Mouse (Mus musculus): ENCODE results near the gene Zc2hc1b.

Gene Zc2hc1b

GRCm38 (mm10) chr10:13113641-13114040 lies 64.2 kb downstream of the Zc2hc1b start:
- DNase-seq (ENCODE audit: low read depth), result no peak

DNA sequence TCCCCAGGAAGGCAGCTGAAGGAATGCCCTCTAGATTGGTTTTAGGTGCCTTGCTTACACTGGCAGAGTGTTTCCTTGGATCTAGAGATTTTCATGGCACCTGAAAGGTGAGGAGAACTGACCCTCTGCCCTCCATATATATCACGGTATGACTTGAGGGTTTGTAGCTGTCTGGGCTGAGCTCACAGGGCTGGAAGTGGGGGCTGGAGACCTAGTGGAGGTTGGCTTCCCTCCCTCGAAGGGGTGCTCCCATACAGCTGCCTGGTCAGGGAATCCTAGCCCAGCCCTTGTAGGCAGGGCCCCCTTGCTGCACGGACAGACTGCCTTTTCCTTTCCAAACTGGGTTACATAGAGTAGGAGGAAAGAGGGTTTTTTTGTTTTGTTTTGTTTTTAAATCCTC lies 65.0 kb downstream of the Zc2hc1b start:
- DNase-seq (ENCODE audit: low read depth), result no peak

GRCm38 (mm10) chr10:13109781-13110180 lies 68.0 kb downstream of the Zc2hc1b start:
- DNase-seq (ENCODE audit: low read depth), result no peak

DNA sequence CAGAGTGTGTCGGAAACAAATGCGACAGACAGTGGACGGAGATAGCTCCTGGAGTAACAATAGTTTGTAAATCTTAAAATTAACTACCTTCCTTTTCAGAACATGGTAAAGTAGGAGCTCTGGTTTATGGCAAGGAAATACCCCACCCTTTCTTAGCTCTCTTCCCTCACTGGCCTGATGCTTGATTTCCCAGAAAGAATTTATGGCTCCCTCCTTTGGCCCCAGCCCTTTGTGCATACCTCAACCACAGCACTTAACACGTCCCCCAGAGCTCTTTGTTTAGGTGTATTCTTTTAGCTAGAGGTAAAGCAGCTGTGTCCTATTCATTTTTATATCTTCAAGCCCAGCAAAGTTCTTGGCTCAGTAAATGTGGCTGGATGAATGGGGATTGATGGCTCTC lies 69.0 kb downstream of the Zc2hc1b start:
- no peak for DNase-seq (ENCODE audit: low read depth)

GRCm38 (mm10) chr10:13108021-13108548 lies 69.7 kb downstream of the Zc2hc1b start:
- no peak for DNase-seq (ENCODE audit: low read depth)

- DNase-seq (ENCODE audit: low read depth), result no peak
Measured at GRCm38 (mm10) chr10:13106909-13107624, 70.8 kb downstream of the Zc2hc1b start.

- no peak for DNase-seq (ENCODE audit: low read depth)
Measured at GRCm38 (mm10) chr10:13103838-13104237, 74.0 kb downstream of the Zc2hc1b start.

DNA sequence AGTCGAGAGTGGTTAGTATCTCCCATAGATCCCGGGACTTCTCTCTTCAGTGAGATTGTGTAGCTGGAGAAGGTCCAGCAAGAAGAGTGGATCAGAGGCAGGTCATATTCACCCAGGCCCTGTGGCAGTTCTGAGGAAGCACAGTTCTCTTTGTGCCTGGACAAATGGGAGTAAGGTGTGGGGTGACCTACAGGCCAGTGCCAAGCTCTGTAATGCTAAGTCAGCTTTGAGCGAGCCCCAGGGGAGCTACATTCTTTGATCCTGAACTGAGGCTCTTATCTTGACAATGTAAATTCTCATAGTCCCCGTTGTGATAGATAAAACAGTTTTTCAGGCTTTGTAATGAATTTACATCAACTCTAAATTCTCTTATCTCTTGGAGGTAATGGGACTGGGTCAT lies 75.5 kb downstream of the Zc2hc1b start:
- DNase-seq (ENCODE audit: low read depth), result no peak

- no peak for DNase-seq (ENCODE audit: low read depth)
Measured at GRCm38 (mm10) chr10:13100061-13100648, 77.7 kb downstream of the Zc2hc1b start.

Measured in 416B (cell line).